Mouse (Mus musculus) forebrain, postnatal 0 days (tissue): ENCODE measurements at regions not wholly inside any gene's neighbourhood (a gene's known extent, or its start where the extent isn't known, plus 50 kb on each side); places are given as distances from the start of the nearest gene placed in this dataset.

Source experiments
- ATAC-seq: fragments of 200-750 bp; cut with Nextera tagmentation; 2 replicates; pipeline ENCODE4 v1.8.0; 2017; ENCODE audit warnings: mild to moderate bottlenecking, moderate library complexity
- DNase-seq: peaks from one replicate; pipeline ENCODE4 v3.0.0-alpha.2; 2015
- H3K27ac ChIP-seq: fragments of 300-500 bp; sonication (generic); 2 replicates; pipeline ENCODE4 v1.5.1; 2014; ENCODE audit warnings: low read depth, mild to moderate bottlenecking, antibody characterized with exemption, low read length, moderate library complexity, mixed read lengths
- H3K27me3 ChIP-seq: fragments of 300-500 bp; sonication (generic); 2 replicates; pipeline ENCODE4 v1.6.1; 2014; ENCODE audit warnings: mild to moderate bottlenecking, low read length, mixed read lengths; ENCODE audit not compliant: insufficient read depth
- H3K36me3 ChIP-seq: fragments of 300-500 bp; sonication (generic); 2 replicates; pipeline ENCODE4 v1.6.1; 2014; ENCODE audit warnings: mild to moderate bottlenecking, moderate library complexity; ENCODE audit not compliant: insufficient read depth
- H3K4me1 ChIP-seq: fragments of 300-500 bp; sonication (generic); 2 replicates; pipeline ENCODE4 v1.6.1; 2014; ENCODE audit warnings: antibody characterized with exemption; ENCODE audit not compliant: insufficient read depth
- H3K4me2 ChIP-seq: fragments of 300-500 bp; sonication (generic); 2 replicates; pipeline ENCODE4 v1.6.1; 2014; ENCODE audit warnings: low read depth, mild to moderate bottlenecking, moderate library complexity
- H3K4me3 ChIP-seq: fragments of 300-500 bp; sonication (generic); 2 replicates; pipeline ENCODE4 v1.5.1; 2014; ENCODE audit warnings: low read depth, low read length, mixed read lengths
- H3K9ac ChIP-seq: fragments of 300-500 bp; sonication (generic); 2 replicates; pipeline ENCODE4 v1.6.1; 2014; ENCODE audit warnings: mild to moderate bottlenecking
- H3K9me3 ChIP-seq: fragments of 300-500 bp; sonication (generic); 2 replicates; pipeline ENCODE4 v1.6.1; 2016; ENCODE audit warnings: low read length
- CTCF ChIP-seq: sonication (generic); IDR thresholded peaks from 2 replicates; pipeline ENCODE4 v1.5.1; 2016; ENCODE audit warnings: antibody characterized with exemption, control low read depth, low read depth
- WGBS: fragments of 180-500 bp; shearing (Covaris S2); extraction: QIAGEN DNeasy Blood & Tissue Kit; methylation state at CpG from one replicate; pipeline ENCODE4 v1.1.7; 2014; 5-methylcytosine and 5-hydroxymethylcytosine counted together

- no peak overlapping the region for H3K9ac ChIP-seq
- no peaks in the 10 kb centered on the region for H3K9me3 ChIP-seq
- peak; percentile 77 for ATAC-seq
- no peaks in the 10 kb centered on the region for H3K27me3 ChIP-seq
- H3K4me3 ChIP-seq, result no peak overlapping the region
- no peak for TF ChIP-seq CTCF
- DNase-seq, result peak; percentile 57
- 26% methylated on average over 11 of the region's 11 CpGs for WGBS
- H3K4me2 ChIP-seq, result no peak overlapping the region
- no peaks in the 10 kb centered on the region for H3K4me1 ChIP-seq
- no peaks in the 10 kb centered on the region for H3K36me3 ChIP-seq
- 0 out of 2 replicates have a peak overlapping the region, but pooled peaks have one; percentile 0 for H3K27ac ChIP-seq
Observed at GRCm38 (mm10) chr15:87349533-87350247, 194.4 kb upstream of the Fam19a5 start.

- ATAC-seq (no peak), DNase-seq (peak; percentile 46)
- Histone ChIP-seq H3K4me1 (no peaks in the 10 kb centered on the region), H3K27ac (no peak overlapping the region), H3K27me3 (no peaks in the 10 kb centered on the region), H3K4me3 (no peak overlapping the region), H3K9me3 (no peaks in the 10 kb centered on the region), H3K9ac (no peak overlapping the region), H3K36me3 (no peaks in the 10 kb centered on the region), H3K4me2 (no peak overlapping the region)
- TF ChIP-seq CTCF, result no peak
- 69% methylated on average over 8 of the region's 8 CpGs for WGBS
Observed at GRCm38 (mm10) chr15:87352812-87353211, 191.3 kb upstream of the Fam19a5 start.

GRCm38 (mm10) chr15:87353886-87354285 lies 190.2 kb upstream of the Fam19a5 start:
- H3K9me3 ChIP-seq, result no peaks in the 10 kb centered on the region

DNA sequence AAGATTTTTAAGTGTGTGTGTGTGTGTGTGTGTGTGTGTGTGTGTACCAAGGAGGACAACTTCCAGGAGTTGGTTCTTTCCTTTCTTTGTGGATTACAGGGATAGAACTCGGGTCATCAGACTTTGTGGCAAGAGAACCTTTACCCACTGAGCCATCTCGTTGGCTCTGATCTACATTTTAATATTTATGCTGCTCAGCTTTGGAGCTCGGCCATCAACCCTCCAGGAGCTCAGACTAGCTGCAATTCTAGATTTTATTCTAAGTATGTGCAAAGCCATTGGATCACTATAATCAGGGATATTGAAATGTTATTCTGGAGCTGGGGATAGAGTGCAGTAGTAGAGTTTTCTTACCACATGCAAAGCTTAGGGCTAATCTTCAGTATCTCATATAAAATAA lies 183.6 kb upstream of the Fam19a5 start:
- ATAC-seq, result no peak
- H3K4me2 ChIP-seq, result no peak overlapping the region
- no peak for DNase-seq
- no peak overlapping the region for H3K27ac ChIP-seq
- H3K36me3 ChIP-seq, result no peaks in the 10 kb centered on the region
- no peaks in the 10 kb centered on the region for H3K9me3 ChIP-seq
- WGBS, result 59% methylated on average over 3 of the region's 3 CpGs
- H3K27me3 ChIP-seq, result no peaks in the 10 kb centered on the region
- no peak overlapping the region for H3K4me3 ChIP-seq
- no peak overlapping the region for H3K9ac ChIP-seq
- no peaks in the 10 kb centered on the region for H3K4me1 ChIP-seq
- no peak for TF ChIP-seq CTCF

More at GRCm38 (mm10) chr15:87353886-87354285, 190.2 kb upstream of the Fam19a5 start:
- no peaks in the 10 kb centered on the region for H3K4me1 ChIP-seq
- H3K27me3 ChIP-seq, result no peaks in the 10 kb centered on the region
- 85% methylated on average over 11 of the region's 11 CpGs for WGBS
- H3K36me3 ChIP-seq, result no peaks in the 10 kb centered on the region
- no peak for DNase-seq
- H3K9ac ChIP-seq, result no peak overlapping the region
- no peak overlapping the region for H3K27ac ChIP-seq
- no peak overlapping the region for H3K4me3 ChIP-seq
- ATAC-seq, result no peak
- H3K4me2 ChIP-seq, result no peak overlapping the region
- no peak for TF ChIP-seq CTCF

- TF ChIP-seq CTCF, result peak; percentile 54
- Histone ChIP-seq H3K27me3 (no peaks in the 10 kb centered on the region), H3K9ac (no peak overlapping the region), H3K4me3 (no peak overlapping the region), H3K4me2 (no peak overlapping the region), H3K36me3 (no peaks in the 10 kb centered on the region), H3K9me3 (no peaks in the 10 kb centered on the region), H3K27ac (no peak overlapping the region), H3K4me1 (no peaks in the 10 kb centered on the region)
- ATAC-seq (no peak), DNase-seq (no peak)
- 51% methylated on average over 8 of the region's 8 CpGs for WGBS
Observed at GRCm38 (mm10) chr15:87365712-87366361, 178.3 kb upstream of the Fam19a5 start.

DNA sequence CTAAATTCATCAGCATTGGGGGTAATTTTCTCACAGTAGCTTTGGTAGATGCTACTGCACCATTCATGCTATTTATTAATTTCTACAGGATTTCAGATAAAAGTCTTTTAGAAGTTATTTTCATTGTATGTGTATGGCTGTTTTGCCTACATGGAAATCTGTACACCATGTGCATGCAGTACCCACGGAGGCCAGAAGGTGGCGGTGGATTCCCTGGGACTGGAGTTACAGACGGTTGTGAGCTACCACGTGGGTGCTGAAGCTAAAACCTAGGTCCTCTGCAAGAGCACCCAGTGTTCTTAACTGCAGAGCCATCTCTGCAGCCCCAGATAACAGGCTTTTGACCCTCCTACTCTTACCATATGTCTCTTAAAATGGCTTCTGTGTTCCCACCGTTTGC lies 176.7 kb upstream of the Fam19a5 start:
- DNase-seq, result no peak
- ATAC-seq, result no peak
- Histone ChIP-seq H3K27me3 (no peaks in the 10 kb centered on the region), H3K27ac (no peak overlapping the region), H3K9me3 (no peaks in the 10 kb centered on the region), H3K9ac (no peak overlapping the region), H3K4me3 (no peak overlapping the region), H3K36me3 (no peaks in the 10 kb centered on the region), H3K4me1 (no peaks in the 10 kb centered on the region), H3K4me2 (no peak overlapping the region)
- TF ChIP-seq CTCF, result peak; percentile 50
- WGBS, result 52% methylated on average over 5 of the region's 5 CpGs

- no peak for DNase-seq
- H3K9ac ChIP-seq, result no peak overlapping the region
- WGBS, result 78% methylated on average over 3 of the region's 3 CpGs
- no peaks in the 10 kb centered on the region for H3K36me3 ChIP-seq
- no peaks in the 10 kb centered on the region for H3K27me3 ChIP-seq
- H3K27ac ChIP-seq, result no peak overlapping the region
- TF ChIP-seq CTCF, result no peak
- H3K4me3 ChIP-seq, result no peak overlapping the region
- no peak for ATAC-seq
- no peaks in the 10 kb centered on the region for H3K4me1 ChIP-seq
- H3K9me3 ChIP-seq, result no peaks in the 10 kb centered on the region
- no peak overlapping the region for H3K4me2 ChIP-seq
Observed at GRCm38 (mm10) chr15:87369381-87369780, 174.7 kb upstream of the Fam19a5 start.
